In the genomic region with DNA sequence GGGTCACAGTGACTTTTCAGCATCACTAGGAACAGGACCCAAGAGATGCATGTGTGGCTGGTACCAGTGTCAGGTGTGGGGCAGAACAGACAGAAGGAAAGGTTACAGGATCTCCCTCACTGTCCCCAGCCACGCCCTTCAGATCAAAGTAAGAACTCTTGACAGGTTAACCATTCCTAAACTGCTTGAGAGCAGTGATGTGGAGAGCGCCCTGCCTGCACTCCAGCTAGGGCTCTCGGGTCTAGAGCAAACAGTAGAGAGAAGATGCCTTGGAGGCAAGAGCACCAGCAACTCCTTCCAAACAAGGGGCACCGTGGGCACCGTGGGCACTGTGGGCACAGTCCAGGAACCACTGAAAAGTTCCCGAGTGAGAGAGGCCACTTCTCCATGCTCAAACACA, we compare ENCODE assay signal across 27 mouse cellular contexts. TPM values are rescaled to one million over a fixed set of nuclear protein-coding genes. Genes with fewer than 3 reads are reported as not detected.
DNase-seq lines count a peak whose midpoint lies in the region; ATAC-seq and TF ChIP-seq lines count a peak whose summit lies in the region.
"Had no signal": no experiment of that assay in that cellular context is flagged by ENCODE, and none has a peak within 500 bp of the region (broad histone marks: within the 10 kb centered on the region; RNA-seq: fewer than 3 reads in every experiment).

No protein-coding gene starts in this region.

- H3K27me3 ChIP-seq in liver, postnatal 0 days (ENCODE audit: insufficient read depth, low read length): no peaks in the 10 kb centered on the region
- no peaks in the 10 kb centered on the region for H3K27me3 ChIP-seq in liver, embryonic 11.5 days (replicated peaks; ENCODE audit: control insufficient read depth, insufficient read depth, low read length)
- H3K27me3 ChIP-seq: heart, embryonic 12.5 days; intestine, embryonic 15.5 days; limb, embryonic 15.5 days had no signal

- TF ChIP-seq EP300 in liver, postnatal 0 days (IDR thresholded peaks at IDR 0.05; ENCODE audit: low read depth): no peak

- no peak for ATAC-seq in liver, postnatal 0 days
- ATAC-seq in liver, embryonic 11.5 days (replicated peaks; ENCODE audit: low FRiP score): no peak
- ATAC-seq: CD4-positive, CD25-positive, alpha-beta regulatory T cell, adult 4 months; forebrain, postnatal 0 days; hindbrain, embryonic 16.5 days; intestine, embryonic 15.5 days had no signal

- no peak overlapping the region for H3K4me3 ChIP-seq in liver, postnatal 0 days (ENCODE audit: low read depth, low read length)
- H3K4me3 ChIP-seq in liver, embryonic 11.5 days (ENCODE audit: low read depth, low read length): no peak overlapping the region
- H3K4me3 ChIP-seq: embryonic facial prominence, embryonic 10.5 days; forebrain, embryonic 10.5 days; heart, embryonic 12.5 days; hindbrain, embryonic 10.5 days; intestine, embryonic 15.5 days; limb, embryonic 15.5 days had no signal

- 72% methylated on average over 6 of the region's 6 CpGs for WGBS in liver, postnatal 0 days (ENCODE audit: insufficient replicate concordance)
- WGBS in liver, embryonic 11.5 days: 84% methylated on average over 6 of the region's 6 CpGs

- peak overlapping the region; percentile 45 for H3K4me2 ChIP-seq in liver, postnatal 0 days (ENCODE audit: low read depth, low read length)
- no peak overlapping the region for H3K4me2 ChIP-seq in liver, embryonic 11.5 days
- H3K4me2 ChIP-seq: heart, embryonic 12.5 days; intestine, embryonic 15.5 days; limb, embryonic 15.5 days; midbrain, embryonic 11.5 days had no signal

- peaks cover 68% of the 10 kb centered on the region for H3K36me3 ChIP-seq in liver, postnatal 0 days (replicated peaks; ENCODE audit: insufficient read depth, low read length)
- peaks cover 41% of the 10 kb centered on the region for H3K36me3 ChIP-seq in liver, embryonic 11.5 days (ENCODE audit: control insufficient read depth, insufficient read depth, low read length)

- H3K4me1 ChIP-seq in liver, postnatal 0 days (ENCODE audit: insufficient read depth): no peaks in the 10 kb centered on the region
- peaks cover 9% of the 10 kb centered on the region for H3K4me1 ChIP-seq in liver, embryonic 11.5 days (replicated peaks; ENCODE audit: control insufficient read depth, insufficient read depth, low read length)
- H3K4me1 ChIP-seq: embryonic facial prominence, embryonic 10.5 days; forebrain, embryonic 10.5 days; hindbrain, embryonic 10.5 days; intestine, embryonic 15.5 days; limb, embryonic 15.5 days had no signal

- no peak for TF ChIP-seq CTCF in liver, postnatal 0 days (IDR thresholded peaks at IDR 0.05; ENCODE audit: low read depth)

- peak; percentile 36 for DNase-seq in kidney, postnatal 10 days
- DNase-seq in kidney, adult 8-10 months: no peak
- DNase-seq in liver, postnatal 0 days: no peak
- DNase-seq in liver, embryonic 11.5 days (ENCODE audit: low spot score): no peak
- DNase-seq in lung, postnatal 14 days: peak; percentile 41
- no peak for DNase-seq in neural tube, embryonic 10.5 days (ENCODE audit: extremely low spot score, low spot score)
- DNase-seq in cerebellum, adult 8-10 months: no peak
- DNase-seq: adrenal gland, postnatal 14 days; cerebellum, adult 11 months; cerebellum, postnatal 10 days; forebrain, postnatal 0 days; gastrocnemius, postnatal 14 days; heart, adult 18-20 months; heart, postnatal 10 days; left cerebral cortex, postnatal 4 days; right cerebral cortex, postnatal 14 days; thymus, adult 2 months had no signal

- peak overlapping the region; percentile 71 for H3K27ac ChIP-seq in liver, postnatal 0 days (ENCODE audit: low read depth)
- no peak overlapping the region for H3K27ac ChIP-seq in liver, embryonic 11.5 days (ENCODE audit: low read depth, low read length)
- H3K27ac ChIP-seq: embryonic facial prominence, embryonic 10.5 days; forebrain, embryonic 10.5 days; hindbrain, embryonic 10.5 days; intestine, embryonic 15.5 days; limb, embryonic 15.5 days; stomach, postnatal 0 days had no signal

- H3K9me3 ChIP-seq in liver, postnatal 0 days (ENCODE audit: low read length): no peaks in the 10 kb centered on the region
- H3K9me3 ChIP-seq in liver, embryonic 11.5 days (ENCODE audit: control insufficient read depth, low read length): peaks cover 2% of the 10 kb centered on the region; the same call in 1 of the 2 replicates
- H3K9me3 ChIP-seq: embryonic facial prominence, embryonic 10.5 days; forebrain, embryonic 10.5 days; hindbrain, embryonic 10.5 days; intestine, embryonic 15.5 days; limb, embryonic 15.5 days had no signal

- no peak overlapping the region for H3K9ac ChIP-seq in liver, postnatal 0 days (replicated peaks)
- no peak overlapping the region for H3K9ac ChIP-seq in liver, embryonic 11.5 days (ENCODE audit: low read depth, low read length)
- H3K9ac ChIP-seq: forebrain, postnatal 0 days; heart, embryonic 12.5 days; intestine, embryonic 15.5 days; limb, embryonic 15.5 days had no signal

RNA-seq across cellular contexts. Expression of a gene that starts 32.3 kb away (rescaled TPM):
- polyA plus RNA-seq in liver, postnatal 0 days (2015; fragmentation: Nextera tagmentation; extraction: Ambion mirVana): 29.5 TPM in 2 replicates
- polyA plus RNA-seq in liver, embryonic 11.5 days (2014; fragmentation: Nextera tagmentation; extraction: Ambion mirVana): 48.7 and 55.2 TPM in 2 replicates

Comparison
In these comparisons a context has a peak if more than half of its experiments do, and no peak if none do; other contexts are left out.
1. DNase-seq: peak in kidney, postnatal 10 days (single experiment) and lung, postnatal 14 days (single experiment); none in kidney, adult 8-10 months (0 of 2), liver, postnatal 0 days (single experiment), liver, embryonic 11.5 days (single experiment), neural tube, embryonic 10.5 days (single experiment) and cerebellum, adult 8-10 months (single experiment).